Mouse (Mus musculus) activated CD4-positive, CD25-positive, alpha-beta regulatory T cell (primary cell): ENCODE data around the gene Gm36210. TPM values are rescaled to one million over a fixed set of nuclear protein-coding genes. Genes with fewer than 3 reads are reported as not detected.

ENCODE experiments used
- polyA plus RNA-seq, 2 experiments: library from polyadenylated mRNA; unstranded; fragments of 100-300 nt; shearing (Covaris generic); gene quantifications; one replicate each; pipeline ENCODE4 v1.2.1; 2017

Gm36210 gene
- under 1 TPM in 1 of 2 experiments, not detected in 1; 0.32 TPM for polyA plus RNA-seq

DNA sequence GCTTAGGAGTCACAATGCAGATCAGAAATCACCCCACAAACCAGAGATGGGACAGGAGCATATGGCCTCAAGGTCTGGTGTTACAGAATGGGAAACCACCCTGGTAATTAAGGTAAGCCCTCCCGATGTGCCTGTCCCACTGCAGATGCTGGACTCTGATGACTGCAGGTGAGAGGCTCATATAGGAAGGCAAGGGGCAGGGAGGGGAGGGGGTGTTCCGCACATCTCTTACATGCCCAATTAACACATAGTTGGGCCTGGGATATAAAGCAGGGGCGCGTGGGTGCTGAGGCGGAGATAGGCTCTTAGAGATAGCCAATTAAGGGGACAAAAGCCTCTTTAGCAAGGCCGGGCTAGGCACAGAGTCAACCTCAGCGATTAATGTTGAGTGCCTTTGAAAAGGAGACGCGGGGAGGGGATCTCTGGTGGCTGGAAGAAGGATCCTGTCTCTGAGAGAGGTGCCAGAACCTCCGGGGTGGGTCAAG, at the start of gene Gm36210:
TSS of gene Gm36210 (minus strand) at position 51 of the 485 bp plus-strand sequence.

DNA sequence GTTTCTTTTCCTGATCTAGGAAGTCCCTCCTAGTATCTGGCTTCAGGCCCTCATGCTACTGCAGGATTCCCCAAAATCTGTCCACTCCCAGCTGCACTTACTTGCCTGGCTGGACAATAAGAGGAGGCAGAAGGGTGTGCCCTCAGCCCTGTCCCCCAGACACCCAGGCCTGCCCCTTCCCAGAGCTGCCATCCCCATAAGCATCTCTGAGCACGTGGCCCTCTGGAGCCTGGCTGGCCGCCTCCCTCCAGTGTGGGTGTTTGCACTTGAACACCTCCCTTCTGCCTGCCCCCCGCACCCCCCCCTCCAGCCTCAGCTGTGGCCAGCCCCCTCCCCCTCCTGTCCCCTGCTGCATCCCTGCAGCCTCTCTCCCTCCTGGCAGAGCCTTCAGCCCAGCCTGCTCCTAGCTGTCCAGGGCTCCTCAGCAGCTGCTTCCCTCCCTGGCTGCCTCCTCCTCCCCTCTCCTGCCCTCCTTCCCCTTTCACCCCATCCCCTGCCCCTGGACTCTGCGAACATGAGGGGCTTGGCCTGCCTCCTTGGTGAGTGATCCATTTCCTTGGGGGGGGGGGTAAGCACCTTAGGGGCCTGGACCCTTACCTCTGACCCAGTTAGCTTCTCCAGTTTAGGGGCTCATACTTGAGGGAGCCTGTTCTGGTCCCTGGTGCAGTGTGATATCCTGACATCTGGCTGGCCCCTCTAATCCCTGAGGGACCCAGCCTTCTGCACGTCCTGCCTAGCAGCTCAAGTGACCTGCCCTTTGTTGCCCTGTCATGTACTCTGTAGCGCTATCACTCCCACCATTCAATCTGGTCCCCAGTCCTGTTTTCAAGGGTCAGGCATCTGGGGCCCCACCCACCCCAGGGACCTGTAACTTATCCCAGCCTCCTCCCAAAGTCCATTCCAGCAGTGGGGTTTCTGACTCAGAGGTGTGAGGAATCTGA, 19.4 kb upstream of the Gm36210 start, which contains the start of gene Ssc5d:
TSS of gene Ssc5d (plus strand) at position 345 of the 941 bp plus-strand sequence.

DNA sequence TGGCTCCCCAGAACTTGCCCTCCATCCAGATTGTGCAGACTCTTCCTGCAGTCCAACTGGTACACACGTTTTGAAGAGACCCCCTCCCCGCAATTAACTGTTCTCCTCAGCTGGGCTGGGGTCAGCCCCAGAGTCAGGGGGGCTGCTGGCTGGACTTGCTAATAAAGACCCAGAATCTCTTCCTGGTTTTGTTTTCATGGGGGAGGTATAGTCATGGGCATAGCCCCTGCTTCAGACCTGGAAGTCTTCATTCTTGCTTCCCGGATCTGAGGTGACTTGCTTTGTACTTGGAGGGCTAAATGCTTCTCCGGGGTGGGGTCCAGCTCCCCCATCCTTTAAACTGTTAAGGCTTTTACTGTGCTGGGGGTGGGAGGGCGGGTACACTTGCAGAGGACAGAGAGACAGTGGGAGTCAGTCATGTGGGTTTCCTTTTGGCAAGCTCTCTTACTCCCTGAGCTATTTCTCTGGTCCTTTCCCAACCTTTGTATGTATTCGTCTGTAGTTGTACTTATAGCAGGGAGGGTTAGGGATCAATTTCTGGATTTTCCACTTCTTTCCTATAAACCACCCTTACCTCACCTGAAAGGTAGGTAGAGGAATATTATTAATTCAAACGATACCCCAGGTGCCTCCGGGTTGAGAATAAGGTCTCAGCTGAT, 15.6 kb upstream of the Gm36210 start, which contains the start of gene Nat14:
TSS of gene Nat14 (plus strand) at position 205 of the 659 bp plus-strand sequence.

DNA sequence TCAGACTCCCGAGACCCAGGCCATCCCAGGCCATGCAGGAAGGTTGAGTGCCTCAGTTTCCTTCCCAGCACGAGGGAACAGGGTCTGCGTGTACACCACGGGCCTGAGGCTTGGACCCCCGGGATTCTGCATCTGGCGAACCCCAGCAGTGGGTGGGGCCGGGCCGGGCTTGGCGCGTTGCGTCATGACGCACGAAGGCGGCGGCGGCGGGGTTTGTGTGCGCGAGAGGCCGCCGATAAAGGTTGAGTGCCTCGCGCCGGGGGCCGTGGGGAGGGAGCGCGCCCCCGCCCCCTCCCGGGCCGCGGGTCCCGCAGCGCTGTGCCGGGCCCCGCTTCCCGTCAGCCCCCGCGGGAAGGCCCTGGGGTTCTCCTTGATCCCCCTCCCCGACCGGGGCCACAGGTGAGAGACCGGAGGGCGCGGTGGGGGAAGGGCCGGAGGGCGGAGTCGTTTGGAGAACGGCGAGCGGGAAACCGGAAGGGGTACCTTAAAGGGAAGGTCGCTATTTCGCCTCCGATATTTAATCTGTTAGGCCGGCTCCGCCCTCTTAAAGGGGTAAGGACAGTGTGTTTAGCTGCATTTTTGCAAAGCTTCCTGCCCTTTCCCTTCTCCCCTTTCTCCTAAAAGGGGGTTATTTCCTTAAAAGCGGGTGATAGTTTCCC, 8.8 kb upstream of the Gm36210 start, which contains the start of gene Zfp628:
TSS of gene Zfp628 (plus strand) at position 211 of the 659 bp plus-strand sequence.

DNA sequence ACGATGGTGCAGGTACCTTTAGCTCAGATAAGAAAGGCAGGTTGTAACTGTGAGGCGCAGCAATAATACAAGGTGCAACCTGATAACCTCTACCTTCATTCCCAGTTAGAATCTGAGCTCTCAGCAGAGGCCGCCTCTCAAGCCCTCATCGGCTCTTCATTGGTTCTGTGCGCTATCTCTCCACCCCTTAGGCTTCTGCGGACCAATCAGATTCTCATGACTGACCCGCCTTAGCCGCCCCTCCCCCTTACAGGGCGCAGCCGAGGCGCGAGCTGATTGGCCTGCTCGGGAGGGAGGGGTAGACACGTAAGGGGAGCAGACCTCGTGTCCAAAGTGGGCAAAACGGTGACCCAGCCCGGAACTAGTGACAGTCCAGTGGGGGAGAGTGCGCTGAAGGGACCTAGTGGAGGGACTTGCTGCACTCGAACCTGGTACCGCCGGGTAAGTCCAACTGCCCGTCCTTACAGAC, 29.5 kb downstream of the Gm36210 start, which contains the start of gene Isoc2a:
TSS of gene Isoc2a (plus strand) at position 401 of the 469 bp plus-strand sequence.

DNA sequence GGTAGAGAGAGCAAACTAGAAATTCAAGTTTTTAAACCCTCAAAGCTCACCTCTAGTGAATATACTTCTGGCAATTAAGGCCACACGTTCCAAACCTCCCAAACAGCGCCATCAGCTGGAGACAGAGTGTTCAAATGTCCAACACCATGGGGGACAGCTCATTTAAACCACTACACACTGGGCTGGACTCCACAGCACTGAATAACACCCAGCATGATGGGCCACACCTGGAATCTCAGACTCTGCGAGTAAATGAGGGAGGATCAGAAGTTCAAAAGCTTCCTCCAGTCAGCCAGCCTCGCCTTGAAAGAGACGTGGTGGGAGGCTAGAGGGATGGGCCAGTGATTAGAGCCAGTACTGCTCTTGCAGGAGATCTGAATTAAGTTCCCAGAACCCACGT, 36.2 kb downstream of the Gm36210 start, which contains the start of gene Isoc2b:
TSS of gene Isoc2b (minus strand) at position 126 of the 400 bp plus-strand sequence.

Other genes starting within 250 kb of the Gm36210 start
- 100 to 1,000 TPM; 185 to 259 TPM for gene Ppp6r1, start 247.5 kb downstream of the Gm36210 start, polyA plus RNA-seq
- gene Hspbp1, start 221.4 kb downstream of the Gm36210 start, polyA plus RNA-seq = 10 to 100 TPM; 53.0 to 59.9 TPM
- gene Brsk1, start 215.9 kb downstream of the Gm36210 start, polyA plus RNA-seq = under 1 TPM in 1 of 2 experiments, not detected in 1; 0.61 TPM
- under 1 TPM in 1 of 2 experiments, not detected in 1; 0.25 TPM for gene Tmem150b, start 181.3 kb downstream of the Gm36210 start, polyA plus RNA-seq
- gene Kmt5c, start 166.4 kb downstream of the Gm36210 start, polyA plus RNA-seq = 10 to 100 TPM; 26.0 to 45.1 TPM
- 1 to 10 TPM; 3.0 to 9.5 TPM for gene Cox6b2, start 153.4 kb downstream of the Gm36210 start, polyA plus RNA-seq
- gene Fam71e2, start 135.2 kb downstream of the Gm36210 start, polyA plus RNA-seq = not detected
- under 1 TPM; 0.16 to 0.20 TPM for gene Il11, start 123.7 kb downstream of the Gm36210 start, polyA plus RNA-seq
- gene Tmem190, start 123.6 kb downstream of the Gm36210 start, polyA plus RNA-seq = not detected
- gene Tmem238, start 116.9 kb downstream of the Gm36210 start, polyA plus RNA-seq = 1 to 10 TPM; 5.5 to 8.8 TPM
- gene Rpl28, start 113.6 kb downstream of the Gm36210 start, polyA plus RNA-seq = 100 to 1,000 TPM; 316 to 505 TPM
- gene Ube2s, start 93.9 kb downstream of the Gm36210 start, polyA plus RNA-seq = 100 to 1,000 TPM; 126 to 185 TPM
- not detected for gene Shisa7, start 61.8 kb downstream of the Gm36210 start, polyA plus RNA-seq
- 10 to 100 TPM; 46.9 to 52.2 TPM for gene Isoc2b, start 36.3 kb downstream of the Gm36210 start, polyA plus RNA-seq
- gene Isoc2a, start 29.4 kb downstream of the Gm36210 start, polyA plus RNA-seq = under 1 TPM; 0.37 to 0.84 TPM
- 1 to 10 TPM; 2.2 to 3.1 TPM for gene Zfp628, start 8.7 kb upstream of the Gm36210 start, polyA plus RNA-seq
- under 1 TPM; 0.49 to 0.79 TPM for gene Nat14, start 15.5 kb upstream of the Gm36210 start, polyA plus RNA-seq
- gene Ssc5d, start 19.3 kb upstream of the Gm36210 start, polyA plus RNA-seq = not detected
- gene Sbk2, start 57.9 kb upstream of the Gm36210 start, polyA plus RNA-seq = not detected
- under 1 TPM in 1 of 2 experiments, not detected in 1; 0.05 TPM for gene Sbk3, start 64.7 kb upstream of the Gm36210 start, polyA plus RNA-seq
- 10 to 100 TPM; 17.7 to 19.5 TPM for gene Zfp579, start 89.6 kb upstream of the Gm36210 start, polyA plus RNA-seq
- gene Zfp524, start 107.9 kb upstream of the Gm36210 start, polyA plus RNA-seq = 10 to 100 TPM; 31.1 to 33.7 TPM
- 10 to 100 TPM; 33.4 to 36.2 TPM for gene Fiz1, start 108.2 kb upstream of the Gm36210 start, polyA plus RNA-seq
- gene Gm44973, start 109.0 kb upstream of the Gm36210 start, polyA plus RNA-seq = 10 to 100 TPM in 1 of 2 experiments, 1 to 10 TPM in 1; 6.4 to 29.3 TPM
- 10 to 100 TPM; 10.4 to 11.4 TPM for gene Zfp865, start 113.9 kb upstream of the Gm36210 start, polyA plus RNA-seq
- gene Ccdc106, start 114.0 kb upstream of the Gm36210 start, polyA plus RNA-seq = under 1 TPM; 0.18 to 0.86 TPM
- not detected for gene 4632433K11Rik, start 127.6 kb upstream of the Gm36210 start, polyA plus RNA-seq
- 1 to 10 TPM; 3.4 to 4.9 TPM for gene Zfp784, start 131.9 kb upstream of the Gm36210 start, polyA plus RNA-seq
- gene Zfp580, start 145.0 kb upstream of the Gm36210 start, polyA plus RNA-seq = 10 to 100 TPM in 1 of 2 experiments, 1 to 10 TPM in 1; 8.3 to 15.8 TPM
- gene U2af2, start 155.6 kb upstream of the Gm36210 start, polyA plus RNA-seq = 10 to 100 TPM; 87.8 to 91.8 TPM
- 10 to 100 TPM; 27.6 to 38.0 TPM for gene Epn1, start 173.7 kb upstream of the Gm36210 start, polyA plus RNA-seq
- gene Rfpl4, start 210.4 kb upstream of the Gm36210 start, polyA plus RNA-seq = not detected
- gene Rasl2-9, start 219.4 kb upstream of the Gm36210 start, polyA plus RNA-seq = under 1 TPM in 1 of 2 experiments, not detected in 1; 0.31 TPM
- under 1 TPM; 0.01 to 0.15 TPM for gene Vmn1r55, start 243.2 kb upstream of the Gm36210 start, polyA plus RNA-seq